Mouse (Mus musculus) lung, postnatal 36 days (tissue): Measurements from ENCODE around the gene Arrdc5.
"Not testable (repeated sequence)": the region's sequence is repeated elsewhere in the genome, so short reads cannot be mapped to it uniquely, and the experiment has no call there.

ENCODE experiments used
- DNase-seq: peaks from one replicate; pipeline ENCODE4 v3.0.0; 2022; ENCODE audit warnings: mixed read lengths

The Arrdc5 gene

GRCm38 (mm10) chr17:56276643-56277566, 23.2 kb downstream of the Arrdc5 start, which contains the start of gene Ticam1:
TSS of gene Ticam1 (minus strand) at chr17:56276786.
- DNase-seq: peak; percentile 97

DNA sequence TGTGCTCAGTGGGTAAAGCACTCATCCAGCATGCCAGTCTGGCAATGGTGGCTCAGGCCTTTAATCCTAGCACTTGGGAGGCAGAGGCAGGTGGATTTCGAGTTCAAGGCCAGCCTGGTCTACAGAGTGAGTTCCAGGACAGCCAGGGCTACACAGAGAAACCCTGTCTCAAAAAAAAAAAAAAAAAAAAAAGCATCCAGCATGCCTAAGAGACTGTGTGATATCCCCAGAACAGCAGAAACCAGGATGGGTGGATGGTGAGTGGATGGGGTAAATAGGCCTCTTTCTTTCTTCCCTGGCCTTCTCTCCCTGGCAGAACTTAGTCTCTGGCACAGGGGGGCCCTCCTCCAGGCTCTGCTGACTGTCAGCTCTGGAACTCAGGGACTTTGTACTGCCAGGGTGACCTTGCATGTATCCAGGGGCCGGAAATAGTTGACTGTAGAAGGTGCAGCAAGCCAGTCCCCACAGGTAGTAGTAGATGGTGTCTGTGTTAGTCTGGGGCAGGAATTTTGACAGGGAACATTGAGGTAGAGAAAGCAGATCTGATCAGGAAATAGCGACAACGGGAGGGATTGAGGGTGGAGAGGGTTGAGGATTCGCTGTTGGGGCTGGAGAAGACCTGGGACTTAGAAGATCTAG, 24.1 kb downstream of the Arrdc5 start:
- DNase-seq: no peak

DNA sequence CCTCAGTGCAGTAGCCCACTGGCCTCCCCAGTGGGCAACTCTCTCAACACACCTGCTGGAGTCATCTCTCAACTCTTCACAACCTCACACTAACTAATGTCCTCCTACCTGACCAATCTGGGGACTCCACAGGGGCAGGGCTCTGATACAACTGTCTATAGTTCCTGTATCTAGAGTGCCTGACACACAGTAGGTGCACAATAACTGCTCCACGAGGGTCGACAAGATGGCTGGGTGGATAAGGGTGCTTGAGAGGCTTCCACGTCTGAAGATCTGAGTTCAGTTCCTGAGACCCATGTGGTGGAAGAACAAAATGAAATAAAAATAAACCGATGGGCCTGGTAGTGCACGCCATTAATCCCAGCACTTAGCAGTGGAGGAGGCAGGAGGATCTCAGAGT, 26.1 kb downstream of the Arrdc5 start:
- no peak for DNase-seq

DNA sequence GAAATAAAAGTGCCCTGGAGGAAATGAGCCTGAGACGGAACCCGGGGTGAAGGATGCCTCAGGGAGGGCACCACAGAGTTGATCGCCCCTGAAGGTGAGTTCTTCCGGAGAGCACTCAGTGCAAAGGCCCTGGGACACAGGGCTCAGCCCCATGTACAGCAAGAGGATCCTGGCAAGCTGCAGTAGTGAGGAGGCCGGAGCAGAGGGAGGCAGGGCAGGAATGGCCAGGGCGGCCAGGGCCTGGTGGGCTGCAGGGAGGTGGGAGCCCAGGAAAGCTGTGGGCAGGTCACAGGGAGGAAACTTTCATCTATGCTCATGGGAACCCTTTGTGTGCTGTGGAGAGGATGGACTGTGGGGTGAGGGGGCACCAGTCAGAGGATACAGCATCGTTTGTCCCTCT, 26.6 kb downstream of the Arrdc5 start:
- DNase-seq: no peak

DNA sequence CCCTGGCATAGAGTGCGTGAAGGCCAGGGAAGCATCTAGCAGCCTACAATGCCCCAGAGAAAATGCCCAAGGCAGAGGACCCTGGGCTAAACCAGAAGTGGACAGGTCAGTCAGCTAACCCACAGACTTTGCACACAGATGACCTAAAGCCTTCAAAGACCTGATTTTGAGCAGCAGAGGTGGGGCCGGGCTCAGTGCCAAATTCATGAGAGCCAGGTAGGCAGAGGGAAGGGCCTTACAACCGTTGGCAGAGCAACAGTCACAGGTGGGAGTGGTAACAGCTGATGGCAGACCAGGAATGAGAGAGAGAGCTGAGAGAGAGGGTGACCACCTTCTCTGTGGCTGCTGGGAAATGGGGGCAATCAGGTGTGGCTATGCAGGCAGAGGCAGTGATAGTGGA, 27.4 kb downstream of the Arrdc5 start:
- DNase-seq: peak; percentile 79

GRCm38 (mm10) chr17:56271609-56272253, 28.4 kb downstream of the Arrdc5 start:
- DNase-seq: no peak

- DNase-seq: no peak
Measured at GRCm38 (mm10) chr17:56269741-56270140, 30.3 kb downstream of the Arrdc5 start.

GRCm38 (mm10) chr17:56269153-56269630, 30.9 kb downstream of the Arrdc5 start:
- DNase-seq: peak; percentile 91

- peak; percentile 70 for DNase-seq
Measured at GRCm38 (mm10) chr17:56266271-56266670, 33.8 kb downstream of the Arrdc5 start.

DNA sequence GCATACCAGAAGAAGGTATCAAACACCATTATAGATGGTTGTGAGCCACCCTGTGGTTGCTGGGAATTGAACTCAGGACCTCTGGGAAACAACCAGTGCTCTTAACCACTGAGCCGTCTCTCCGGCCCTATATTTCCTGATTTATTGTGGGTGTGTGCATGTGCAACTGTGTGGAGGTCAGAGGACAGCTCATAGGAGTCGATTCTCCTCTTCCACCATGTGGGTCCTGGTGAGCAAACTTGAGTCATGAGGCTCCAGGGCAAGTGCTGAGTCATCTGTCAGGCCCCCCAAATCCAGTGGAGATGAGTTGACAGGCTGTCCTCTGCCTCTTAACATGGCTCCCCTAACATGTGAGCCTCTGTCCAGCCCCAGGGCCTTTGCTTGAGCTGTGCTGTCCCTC, 34.2 kb downstream of the Arrdc5 start:
- DNase-seq: no peak

GRCm38 (mm10) chr17:56265011-56265410, 35.1 kb downstream of the Arrdc5 start:
- DNase-seq: peak; percentile 42

GRCm38 (mm10) chr17:56264020-56264419, 36.1 kb downstream of the Arrdc5 start:
- peak; percentile 92 for DNase-seq

GRCm38 (mm10) chr17:56262645-56263094, 37.4 kb downstream of the Arrdc5 start:
- no peak for DNase-seq

DNA sequence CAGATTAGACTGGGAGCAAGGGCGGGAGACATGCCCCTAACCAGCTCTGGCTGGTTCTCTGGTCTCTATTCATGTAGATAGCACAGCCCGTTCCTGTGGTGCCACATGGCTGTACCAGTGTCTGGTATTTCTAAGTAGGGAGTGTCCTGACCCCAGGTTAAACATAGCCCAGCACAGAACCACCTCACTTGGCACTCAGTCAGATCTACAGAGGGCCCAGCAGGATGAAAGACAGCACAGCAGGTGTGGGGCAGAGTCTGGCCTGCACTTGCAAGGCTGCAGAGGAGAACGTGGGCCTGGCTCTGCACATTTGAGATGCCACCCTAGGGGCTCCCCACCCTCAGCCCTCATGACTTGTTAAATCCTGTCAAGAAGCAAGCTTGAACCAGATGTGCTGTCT, 38.9 kb downstream of the Arrdc5 start:
- no peak for DNase-seq

GRCm38 (mm10) chr17:56259301-56260037, 40.6 kb downstream of the Arrdc5 start:
- DNase-seq: no peak

DNA sequence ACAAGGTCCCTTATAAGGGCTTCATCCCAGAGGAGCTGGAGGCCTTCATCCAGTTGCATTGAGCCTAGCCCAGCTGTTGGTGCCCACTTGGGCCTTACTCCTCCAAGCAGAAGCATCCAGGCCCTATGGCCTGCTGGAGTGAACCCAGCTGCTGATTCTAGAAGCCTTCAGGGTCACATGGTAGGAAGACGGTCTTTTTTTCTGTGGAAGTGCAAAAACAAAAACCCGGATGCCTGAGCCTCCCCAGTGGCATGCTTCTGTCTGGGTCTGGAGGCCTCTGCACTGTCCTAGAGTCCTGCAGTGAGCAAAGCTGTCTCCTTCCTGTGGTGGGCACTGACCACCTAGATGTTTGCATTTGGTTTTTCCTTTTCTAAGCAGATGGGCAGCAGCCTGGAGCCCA, 41.3 kb downstream of the Arrdc5 start:
- DNase-seq: not testable (repeated sequence)

- DNase-seq: not testable (repeated sequence)
Measured at GRCm38 (mm10) chr17:56258269-56258668, 41.8 kb downstream of the Arrdc5 start.

- no peak for DNase-seq
Measured at GRCm38 (mm10) chr17:56257181-56257894, 42.7 kb downstream of the Arrdc5 start.

GRCm38 (mm10) chr17:56256239-56256881, 43.7 kb downstream of the Arrdc5 start, which contains the start of gene Fem1a:
TSS of gene Fem1a (plus strand) at chr17:56256810.
- DNase-seq: peak; percentile 98

GRCm38 (mm10) chr17:56255863-56256238, 44.2 kb downstream of the Arrdc5 start:
- peak; percentile 99 for DNase-seq

- no peak for DNase-seq
Measured at GRCm38 (mm10) chr17:56255429-56255828, 44.7 kb downstream of the Arrdc5 start.
